Mouse (Mus musculus) frontal cortex, postnatal 36 days (tissue): ENCODE measurements around the gene Zbtb2.
"Not testable (repeated sequence)": the region's sequence is repeated elsewhere in the genome, so short reads cannot be mapped to it uniquely, and the experiment has no call there.

Source experiments
- DNase-seq, 2 experiments: peaks; one replicate each; pipeline ENCODE4 v3.0.0; 2022; ENCODE audit warnings: low spot score in 2 of 2

Zbtb2 gene

GRCm38 (mm10) chr10:4387701-4388383, at the start of gene Zbtb2:
Zbtb2 (minus strand) TSS chr10:4388108.
- peak; percentile 42 to 52 for DNase-seq

GRCm38 (mm10) chr10:4435416-4435815, 47.5 kb upstream of the Zbtb2 start:
- DNase-seq, result no peak

- DNase-seq, result not testable (repeated sequence)
These were observed 46.0 kb upstream of the Zbtb2 start for GRCm38 (mm10) chr10:4433871-4434270.

GRCm38 (mm10) chr10:4432996-4433755, 45.3 kb upstream of the Zbtb2 start:
- DNase-seq, result no peak

- peak; percentile 93 for DNase-seq
These were observed 44.4 kb upstream of the Zbtb2 start, which contains the start of the genes Rmnd1 and Armt1 for GRCm38 (mm10) chr10:4432123-4432931. Rmnd1 (minus strand) TSS chr10:4432388. Armt1 (plus strand) TSS chr10:4432467.

- no peak for DNase-seq
These were observed 43.8 kb upstream of the Zbtb2 start for GRCm38 (mm10) chr10:4431746-4432122.

- no peak for DNase-seq
These were observed 42.9 kb upstream of the Zbtb2 start for GRCm38 (mm10) chr10:4430826-4431225.

- DNase-seq, result no peak
These were observed 42.5 kb upstream of the Zbtb2 start for GRCm38 (mm10) chr10:4430399-4430798.

- DNase-seq, result no peak
These were observed 37.3 kb upstream of the Zbtb2 start for GRCm38 (mm10) chr10:4425245-4425644.

GRCm38 (mm10) chr10:4407191-4407590, 19.3 kb upstream of the Zbtb2 start:
- DNase-seq, result no peak

- DNase-seq, result no peak
These were observed 17.6 kb upstream of the Zbtb2 start for GRCm38 (mm10) chr10:4405511-4405910.

GRCm38 (mm10) chr10:4404895-4405491, 17.1 kb upstream of the Zbtb2 start:
- peak; percentile 39 to 57 for DNase-seq

GRCm38 (mm10) chr10:4398058-4398457, 10.2 kb upstream of the Zbtb2 start:
- DNase-seq, result no peak

GRCm38 (mm10) chr10:4395321-4395720, 7.4 kb upstream of the Zbtb2 start:
- no peak for DNase-seq

GRCm38 (mm10) chr10:4391851-4392250, 3.9 kb upstream of the Zbtb2 start:
- no peak for DNase-seq

GRCm38 (mm10) chr10:4391076-4391475, 3.2 kb upstream of the Zbtb2 start:
- no peak for DNase-seq

GRCm38 (mm10) chr10:4390550-4390949, 2.6 kb upstream of the Zbtb2 start:
- DNase-seq, result no peak

- DNase-seq, result no peak
These were observed 1.7 kb upstream of the Zbtb2 start for GRCm38 (mm10) chr10:4389461-4390112.

GRCm38 (mm10) chr10:4389036-4389435, 1.1 kb upstream of the Zbtb2 start:
- DNase-seq, result no peak

- DNase-seq, result peak in 1 of 2 experiments; percentile 34
These were observed 457 bp upstream of the Zbtb2 start for GRCm38 (mm10) chr10:4388384-4388745.
